Mouse (Mus musculus): Measurements from ENCODE around the gene Nt5dc3.

GRCm38 (mm10) chr10:86796073-86796741 is 17.4 kb downstream of the Nt5dc3 start:
- TF ChIP-seq GATA1 (IDR thresholded peaks at IDR 0.05; ENCODE audit: borderline replicate concordance, low read length) (no peak), FLI1 (IDR thresholded peaks at IDR 0.05; ENCODE audit: low read length) (no peak)
